Mouse (Mus musculus): Measurements from ENCODE around the gene Ptgds.

DNA sequence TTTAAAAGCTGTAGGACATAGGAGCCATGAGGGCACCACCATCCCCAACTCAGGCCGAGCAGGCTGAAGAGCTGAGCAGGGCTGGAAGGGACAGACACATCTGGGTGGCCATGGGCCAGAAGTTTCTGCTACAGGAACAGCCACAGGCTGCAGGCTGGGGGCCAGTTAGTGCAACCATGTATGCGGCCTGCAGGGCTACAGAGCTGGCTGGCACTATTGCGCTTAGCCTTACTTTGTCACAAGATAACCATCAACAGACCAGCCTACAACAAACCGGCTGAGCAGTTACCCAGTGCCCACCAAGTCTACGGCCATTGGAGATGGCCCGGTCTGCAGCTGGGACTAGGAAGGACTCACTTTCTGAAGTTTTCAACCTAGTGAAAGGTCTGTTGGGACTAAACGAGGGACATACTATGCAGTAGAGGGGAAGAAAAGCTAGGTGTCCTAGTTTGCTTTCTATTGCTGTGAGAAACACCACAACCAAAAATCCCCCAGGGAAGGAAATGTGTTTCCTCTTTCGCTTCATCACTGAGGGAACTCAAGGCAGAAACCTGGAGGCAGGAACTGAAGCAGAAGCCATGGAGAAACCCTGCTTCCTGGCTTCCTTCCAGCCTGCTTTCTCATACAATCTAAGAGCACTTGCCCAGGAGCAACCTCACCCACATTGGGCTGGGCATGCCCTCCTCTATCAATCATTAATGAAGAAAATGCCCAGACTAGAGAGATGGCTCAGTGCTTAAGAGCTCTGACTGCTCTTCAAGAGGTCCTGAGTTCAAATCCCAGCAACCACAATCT, 18.8 kb downstream of the Ptgds start:
- TF ChIP-seq CTCF (conservative IDR thresholded peaks at IDR 0.05; ENCODE audit: insufficient read depth, insufficient read length, low read depth, low read length) (no peak), POLR2A (IDR thresholded peaks at IDR 0.05; ENCODE audit: low read depth, low read length) (no peak)

Measured in kidney, adult 2 months (tissue).